Mouse (Mus musculus) MEL (cell line): ENCODE results near the gene Frmd4a. TPM values are rescaled to one million over a fixed set of nuclear protein-coding genes. Genes with fewer than 3 reads are reported as not detected.
"Not testable (repeated sequence)": the region's sequence is repeated elsewhere in the genome, so short reads cannot be mapped to it uniquely, and the experiment has no call there.

Source experiments
- DNase-seq: peaks from one replicate; pipeline ENCODE4 v3.0.0; 2011; ENCODE audit warnings: low read depth, low spot score
- H3K27ac ChIP-seq: 2 replicates; pipeline ENCODE4 v1.5.1; 2012; ENCODE audit warnings: low read depth, mild to moderate bottlenecking, control low read depth, low read length, moderate library complexity; ENCODE audit not compliant: control insufficient read depth
- H3K27me3 ChIP-seq, 2 experiments: fragments of 150-350 bp in 1 of 2; sonication (generic) in 1 of 2; 2 replicates each; pipeline ENCODE4 v1.6.1; 2012; ENCODE audit warnings: low read length in 2 of 2, mild to moderate bottlenecking in 2 of 2, improper control_type of control experiment in 1 of 2, moderate library complexity in 1 of 2; ENCODE audit not compliant: insufficient read depth in 2 of 2, control insufficient read depth in 1 of 2
- H3K36me3 ChIP-seq, 2 experiments: 2 replicates each; pipeline ENCODE4 v1.6.1; 2012 to 2014; ENCODE audit warnings: low read length in 2 of 2, improper control_type of control experiment in 1 of 2, inconsistent platforms in 1 of 2, mild to moderate bottlenecking in 1 of 2; ENCODE audit not compliant: insufficient read depth in 2 of 2, control insufficient read depth in 1 of 2
- H3K4me1 ChIP-seq, 2 experiments: fragments of 150-350 bp in 1 of 2; sonication (generic) in 1 of 2; 2 replicates each; pipeline ENCODE4 v1.6.1; 2012; ENCODE audit warnings: low read length in 2 of 2, improper control_type of control experiment in 1 of 2, mild to moderate bottlenecking in 1 of 2; ENCODE audit not compliant: insufficient read depth in 2 of 2, control insufficient read depth in 1 of 2
- H3K4me3 ChIP-seq, 2 experiments: fragments of 150-350 bp in 1 of 2; sonication (generic) in 1 of 2; 2 replicates each; pipeline ENCODE4 v1.5.1; 2012; ENCODE audit warnings: low read depth in 2 of 2, low read length in 2 of 2, mild to moderate bottlenecking in 2 of 2, moderate library complexity in 2 of 2, control low read depth in 1 of 2, improper control_type of control experiment in 1 of 2; ENCODE audit not compliant: control insufficient read depth in 1 of 2, insufficient read depth in 1 of 2
- H3K79me2 ChIP-seq: 2 replicates; pipeline ENCODE4 v1.6.1; 2012; ENCODE audit warnings: mild to moderate bottlenecking, low read length, moderate library complexity; ENCODE audit not compliant: control insufficient read depth, poor library complexity, insufficient read depth
- H3K9ac ChIP-seq: 2 replicates; pipeline ENCODE4 v1.6.1; 2012; ENCODE audit warnings: low read depth, mild to moderate bottlenecking, control low read depth, low read length, moderate library complexity; ENCODE audit not compliant: control insufficient read depth, poor library complexity, severe bottlenecking
- H3K9me3 ChIP-seq: fragments of 150-350 bp; sonication (generic); replicated peaks from 2 replicates; pipeline ENCODE4 v1.6.1; 2012; ENCODE audit warnings: mild to moderate bottlenecking, low read length, improper control_type of control experiment, moderate library complexity; ENCODE audit not compliant: insufficient read depth
- E2F4 ChIP-seq: IDR thresholded peaks from 2 replicates; pipeline ENCODE4 v1.6.1; 2011; ENCODE audit warnings: low read depth, low read length, improper control_type of control experiment, borderline replicate concordance
- ELF1 ChIP-seq: IDR thresholded peaks from 2 replicates; pipeline ENCODE4 v1.6.1; 2014; ENCODE audit warnings: low read depth, mild to moderate bottlenecking, inconsistent platforms, low read length, improper control_type of control experiment, moderate library complexity
- ETS1 ChIP-seq: IDR thresholded peaks from 2 replicates; pipeline ENCODE4 v1.6.1; 2012; ENCODE audit warnings: low read depth, mild to moderate bottlenecking, inconsistent platforms, low read length, improper control_type of control experiment, moderate library complexity
- GABPA ChIP-seq: IDR thresholded peaks from 2 replicates; pipeline ENCODE4 v1.6.1; 2012; ENCODE audit warnings: low read depth, mild to moderate bottlenecking, inconsistent platforms, low read length, improper control_type of control experiment, moderate library complexity
- JUND ChIP-seq: IDR thresholded peaks from 2 replicates; pipeline ENCODE4 v1.6.1; 2011; ENCODE audit warnings: low read depth, mild to moderate bottlenecking, improper control_type of control experiment, low read length
- KAT2A ChIP-seq: conservative IDR thresholded peaks from 2 replicates; pipeline ENCODE4 v1.6.1; 2012; ENCODE audit warnings: low read depth, low read length, improper control_type of control experiment, inconsistent platforms
- MAFK ChIP-seq: IDR thresholded peaks from 2 replicates; pipeline ENCODE4 v1.6.1; 2011; ENCODE audit warnings: low read depth, mild to moderate bottlenecking, low read length, improper control_type of control experiment, borderline replicate concordance
- MAX ChIP-seq: IDR thresholded peaks from 2 replicates; pipeline ENCODE4 v1.6.1; 2011; ENCODE audit warnings: low read length, improper control_type of control experiment
- MXI1 ChIP-seq: IDR thresholded peaks from 2 replicates; pipeline ENCODE4 v1.6.1; 2011; ENCODE audit warnings: mild to moderate bottlenecking, low read depth, low read length, improper control_type of control experiment
- MYB ChIP-seq: IDR thresholded peaks from 2 replicates; pipeline ENCODE4 v1.6.1; 2011; ENCODE audit warnings: mild to moderate bottlenecking, low read depth, low read length, improper control_type of control experiment
- MYC ChIP-seq: IDR thresholded peaks from 2 replicates; pipeline ENCODE4 v1.6.1; 2011; ENCODE audit warnings: low read depth, mild to moderate bottlenecking, low read length, improper control_type of control experiment, moderate library complexity
- NELFE ChIP-seq: IDR thresholded peaks from 2 replicates; pipeline ENCODE4 v1.6.1; 2011; ENCODE audit warnings: low read depth, low read length, improper control_type of control experiment
- NRF1 ChIP-seq: IDR thresholded peaks from 2 replicates; pipeline ENCODE4 v1.6.1; 2014; ENCODE audit warnings: low read depth, mild to moderate bottlenecking, inconsistent platforms, low read length, improper control_type of control experiment, moderate library complexity; ENCODE audit not compliant: poor library complexity, insufficient read depth, severe bottlenecking
- POLR2A ChIP-seq, 2 experiments: IDR thresholded peaks; 2 replicates each; pipeline ENCODE4 v1.6.1; 2011 to 2012; ENCODE audit warnings: low read length in 2 of 2, mild to moderate bottlenecking in 2 of 2, control low read depth in 1 of 2, improper control_type of control experiment in 1 of 2, low read depth in 1 of 2, moderate library complexity in 1 of 2; ENCODE audit not compliant: control insufficient read depth in 1 of 2, insufficient read depth in 1 of 2, poor library complexity in 1 of 2
- POLR2AphosphoS2 ChIP-seq: IDR thresholded peaks from 2 replicates; pipeline ENCODE4 v1.6.1; 2011; ENCODE audit warnings: low read length, improper control_type of control experiment
- POLR2AphosphoS5 ChIP-seq: IDR thresholded peaks from 2 replicates; pipeline ENCODE4 v1.6.1; 2012; ENCODE audit warnings: low read depth, borderline replicate concordance, mild to moderate bottlenecking, inconsistent platforms, low read length, moderate library complexity, mixed read lengths
- RCOR1 ChIP-seq: IDR thresholded peaks from 2 replicates; pipeline ENCODE4 v1.6.1; 2012; ENCODE audit warnings: low read depth, mild to moderate bottlenecking, inconsistent platforms, low read length, improper control_type of control experiment
- SMC3 ChIP-seq: IDR thresholded peaks from 2 replicates; pipeline ENCODE4 v1.6.1; 2011; ENCODE audit warnings: low read depth, low read length, improper control_type of control experiment
- TCF12 ChIP-seq: IDR thresholded peaks from 2 replicates; pipeline ENCODE4 v1.6.1; 2014; ENCODE audit warnings: low read depth, mild to moderate bottlenecking, inconsistent platforms, low read length, improper control_type of control experiment, moderate library complexity
- UBTF ChIP-seq: IDR thresholded peaks from 2 replicates; pipeline ENCODE4 v1.6.1; 2012; ENCODE audit warnings: low read depth, mild to moderate bottlenecking, inconsistent platforms, low read length, improper control_type of control experiment, moderate library complexity, borderline replicate concordance; ENCODE audit not compliant: insufficient read depth
- USF1 ChIP-seq: IDR thresholded peaks from 2 replicates; pipeline ENCODE4 v1.6.1; 2014; ENCODE audit warnings: low read depth, mild to moderate bottlenecking, inconsistent platforms, low read length, improper control_type of control experiment, moderate library complexity
- ZC3H11A ChIP-seq: IDR thresholded peaks from 2 replicates; pipeline ENCODE4 v1.6.1; 2012; ENCODE audit warnings: low read depth, mild to moderate bottlenecking, inconsistent platforms, low read length, improper control_type of control experiment
- ZMIZ1 ChIP-seq: IDR thresholded peaks from 2 replicates; pipeline ENCODE4 v1.6.1; 2012; ENCODE audit warnings: low read depth, mild to moderate bottlenecking, inconsistent platforms, low read length, improper control_type of control experiment, moderate library complexity
- polyA plus RNA-seq, 2 experiments: library from polyadenylated mRNA; stranded (reverse) in 1 of 2; unstranded in 1 of 2; fragments of >175 nt in 1 of 2; fragments of >200 nt in 1 of 2; gene quantifications; 2 replicates each; pipeline versions ENCODE4 v1.2.1 to v1.2.4; 2012; ENCODE audit warnings: low replicate concordance in 2 of 2, low read depth in 1 of 2; ENCODE audit not compliant: insufficient read length in 2 of 2, insufficient read depth in 1 of 2, missing spikeins in 1 of 2
- total RNA-seq: library from RNA; depleted of rRNA; stranded (reverse); fragments of 300-350 nt; gene quantifications from 2 replicates; pipeline ENCODE4 v1.2.3, GENCODE M21; 2012

Frmd4a gene
- total and polyA plus RNA-seq, 3 experiments, result 6.4 to 14.4 TPM; not detected in 1

GRCm38 (mm10) chr2:4611704-4612103 is 594.2 kb downstream of the Frmd4a start:
- H3K4me3 ChIP-seq, result no peak overlapping the region
- TF ChIP-seq E2F4 (no peak), NRF1 (no peak), MAX (no peak), NELFE (no peak), UBTF (no peak), MYC (no peak), JUND (no peak), ZC3H11A (no peak), KAT2A (no peak)
- peaks cover 0 to 14% of the 10 kb centered on the region in 2 experiments; a peak in 2 of 4 replicates for H3K36me3 ChIP-seq
- no peaks in the 10 kb centered on the region for H3K79me2 ChIP-seq
- H3K4me1 ChIP-seq, result no peaks in the 10 kb centered on the region
- no peak overlapping the region for H3K9ac ChIP-seq
- H3K27me3 ChIP-seq, result no peaks in the 10 kb centered on the region
- H3K27ac ChIP-seq, result no peak overlapping the region
- no peaks in the 10 kb centered on the region for H3K9me3 ChIP-seq
- no peak for DNase-seq

DNA sequence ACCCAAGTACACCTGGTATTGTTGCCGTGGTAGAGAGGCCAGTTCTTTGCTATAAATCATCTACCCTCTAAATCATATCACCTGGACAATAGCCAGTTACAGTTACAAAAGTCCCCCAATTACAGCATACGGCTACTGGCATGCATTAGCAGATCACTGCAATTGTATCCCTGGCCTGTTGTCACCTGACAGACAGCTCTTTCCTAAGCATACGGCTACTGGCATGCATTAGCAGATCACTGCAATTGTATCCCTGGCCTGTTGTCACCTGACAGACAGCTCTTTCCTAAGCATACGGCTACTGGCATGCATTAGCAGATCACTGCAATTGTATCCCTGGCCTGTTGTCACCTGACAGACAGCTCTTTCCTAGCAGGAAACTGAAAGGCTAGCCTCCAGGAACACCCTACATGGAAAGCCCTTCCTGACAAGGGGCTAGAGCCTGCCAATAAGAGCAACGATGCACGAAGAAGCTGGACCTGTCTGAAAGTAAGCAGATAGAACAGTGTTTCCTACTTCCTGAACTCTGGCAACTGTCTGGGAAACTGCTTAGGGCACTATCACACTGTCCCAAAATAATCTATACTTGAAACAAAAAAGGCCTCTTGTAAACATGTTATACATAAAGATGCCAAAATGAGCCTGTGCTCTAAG is 596.9 kb downstream of the Frmd4a start:
- H3K4me1 ChIP-seq, H3K27ac ChIP-seq, H3K79me2 ChIP-seq, H3K9me3 ChIP-seq, H3K4me3 ChIP-seq, H3K36me3 ChIP-seq, H3K9ac ChIP-seq, DNase-seq, H3K27me3 ChIP-seq: not testable (repeated sequence)

GRCm38 (mm10) chr2:4615014-4615546 is 597.6 kb downstream of the Frmd4a start:
- Histone ChIP-seq H3K27ac (no peak overlapping the region), H3K79me2 (no peaks in the 10 kb centered on the region)
- TF ChIP-seq SMC3 (no peak), MYB (no peak), ELF1 (no peak), NELFE (no peak), POLR2A (IDR thresholded peaks at IDR 0.05; ENCODE audit: control insufficient read depth in 1 of 2, insufficient read depth in 1 of 2, low read depth in 1 of 2, low read length in 2 of 2, poor library complexity in 1 of 2) (no peak), POLR2AphosphoS5 (no peak), TCF12 (no peak), MXI1 (no peak), RCOR1 (no peak), MAFK (no peak), ZMIZ1 (no peak), GABPA (no peak), JUND (no peak), POLR2AphosphoS2 (no peak), USF1 (no peak), ETS1 (no peak)

More at GRCm38 (mm10) chr2:4615014-4615546, 597.6 kb downstream of the Frmd4a start:
- H3K4me3 ChIP-seq, result no peak overlapping the region
- no peaks in the 10 kb centered on the region for H3K4me1 ChIP-seq
- no peak for DNase-seq
- H3K27me3 ChIP-seq, result no peaks in the 10 kb centered on the region
- peaks cover 0 to 4% of the 10 kb centered on the region in 2 experiments; a peak in 2 of 4 replicates for H3K36me3 ChIP-seq
- H3K9ac ChIP-seq, result no peak overlapping the region
- no peaks in the 10 kb centered on the region for H3K9me3 ChIP-seq
